ENCODE assay signal across 28 mouse cellular contexts in genomic region chr9:34592073-34592610, GRCm38 (mm10).
DNase-seq lines count a peak whose midpoint lies in the region; ATAC-seq and TF ChIP-seq lines count a peak whose summit lies in the region.
"Had no signal": no experiment of that assay in that cellular context is flagged by ENCODE, and none has a peak within 500 bp of the region (broad histone marks: within the 10 kb centered on the region; RNA-seq: fewer than 3 reads in every experiment).

No protein-coding gene starts in this region.

- WGBS in forebrain, embryonic 12.5 days: 48% methylated on average over 3 of the region's 3 CpGs
- 60% methylated on average over 3 of the region's 3 CpGs for WGBS in forebrain, embryonic 10.5 days
- WGBS in midbrain, embryonic 14.5 days: 28% methylated on average over 3 of the region's 3 CpGs
- 59% methylated on average over 3 of the region's 3 CpGs for WGBS in midbrain, embryonic 11.5 days
- 40% methylated on average over 3 of the region's 3 CpGs for WGBS in hindbrain, postnatal 0 days

- H3K36me3 ChIP-seq in forebrain, embryonic 12.5 days (replicated peaks): no peaks in the 10 kb centered on the region
- H3K36me3 ChIP-seq in forebrain, embryonic 10.5 days (replicated peaks): no peaks in the 10 kb centered on the region
- no peaks in the 10 kb centered on the region for H3K36me3 ChIP-seq in midbrain, embryonic 14.5 days (ENCODE audit: control insufficient read depth, insufficient read depth, low read length)
- no peaks in the 10 kb centered on the region for H3K36me3 ChIP-seq in midbrain, embryonic 11.5 days (ENCODE audit: control insufficient read depth, insufficient read depth, low read length)
- no peaks in the 10 kb centered on the region for H3K36me3 ChIP-seq in hindbrain, postnatal 0 days (ENCODE audit: insufficient read depth, low read length)
- H3K36me3 ChIP-seq: embryonic facial prominence, embryonic 13.5 days; heart, embryonic 10.5 days; kidney, embryonic 15.5 days; limb, embryonic 15.5 days; neural tube, embryonic 12.5 days had no signal

- peaks cover 14% of the 10 kb centered on the region for H3K4me1 ChIP-seq in forebrain, embryonic 12.5 days
- H3K4me1 ChIP-seq in forebrain, embryonic 10.5 days: peaks cover 15% of the 10 kb centered on the region
- peaks cover 15% of the 10 kb centered on the region for H3K4me1 ChIP-seq in midbrain, embryonic 14.5 days (ENCODE audit: control insufficient read depth, insufficient read depth, low read length)
- H3K4me1 ChIP-seq in midbrain, embryonic 11.5 days (ENCODE audit: control insufficient read depth, insufficient read depth, low read length): no peaks in the 10 kb centered on the region
- no peaks in the 10 kb centered on the region for H3K4me1 ChIP-seq in hindbrain, postnatal 0 days (ENCODE audit: insufficient read depth, low read length)
- H3K4me1 ChIP-seq: heart, embryonic 10.5 days; kidney, embryonic 15.5 days; limb, embryonic 15.5 days; megakaryocyte, embryonic 14.5 days; neural tube, embryonic 12.5 days had no signal

- H3K4me3 ChIP-seq in forebrain, embryonic 12.5 days (replicated peaks): no peak overlapping the region
- H3K4me3 ChIP-seq in forebrain, embryonic 10.5 days: no peak overlapping the region
- H3K4me3 ChIP-seq in midbrain, embryonic 14.5 days (replicated peaks; ENCODE audit: low read depth, low read length): no peak overlapping the region
- H3K4me3 ChIP-seq in midbrain, embryonic 11.5 days (ENCODE audit: low read depth, low read length): no peak overlapping the region
- no peak overlapping the region for H3K4me3 ChIP-seq in hindbrain, postnatal 0 days (ENCODE audit: low read length)
- no peak overlapping the region for H3K4me3 ChIP-seq in layer of hippocampus, adult 2 months
- H3K4me3 ChIP-seq: embryonic facial prominence, embryonic 13.5 days; heart, embryonic 10.5 days; kidney, embryonic 15.5 days; left cerebral cortex, adult 2 months; limb, embryonic 15.5 days; megakaryocyte, embryonic 14.5 days; neural tube, embryonic 12.5 days had no signal

- peak overlapping the region; percentile 56; the same call in 1 of the 2 replicates for H3K27ac ChIP-seq in forebrain, embryonic 12.5 days
- no peak overlapping the region for H3K27ac ChIP-seq in forebrain, embryonic 10.5 days
- H3K27ac ChIP-seq in midbrain, embryonic 14.5 days (replicated peaks; ENCODE audit: low read depth, low read length): peak overlapping the region; percentile 53
- no peak overlapping the region for H3K27ac ChIP-seq in midbrain, embryonic 11.5 days (ENCODE audit: low read depth, low read length)
- peak overlapping the region; percentile 26; the same call in 1 of the 2 replicates for H3K27ac ChIP-seq in hindbrain, postnatal 0 days
- no peak overlapping the region for H3K27ac ChIP-seq in layer of hippocampus, adult 2 months
- H3K27ac ChIP-seq: embryonic facial prominence, embryonic 13.5 days; heart, embryonic 10.5 days; kidney, embryonic 15.5 days; left cerebral cortex, adult 2 months; limb, embryonic 15.5 days; liver, embryonic 14.5 days; neural tube, embryonic 12.5 days had no signal

- no peaks in the 10 kb centered on the region for H3K27me3 ChIP-seq in forebrain, embryonic 12.5 days
- H3K27me3 ChIP-seq in forebrain, embryonic 10.5 days (ENCODE audit: poor library complexity, severe bottlenecking): no peaks in the 10 kb centered on the region
- H3K27me3 ChIP-seq in midbrain, embryonic 14.5 days (ENCODE audit: control insufficient read depth, insufficient read depth, low read length): no peaks in the 10 kb centered on the region
- H3K27me3 ChIP-seq in midbrain, embryonic 11.5 days (ENCODE audit: control insufficient read depth, insufficient read depth, low read length): no peaks in the 10 kb centered on the region; the same call in none of the 2 replicates
- no peaks in the 10 kb centered on the region for H3K27me3 ChIP-seq in hindbrain, postnatal 0 days (ENCODE audit: insufficient read depth, low read length)
- H3K27me3 ChIP-seq: embryonic facial prominence, embryonic 13.5 days; kidney, embryonic 15.5 days; limb, embryonic 15.5 days; megakaryocyte, embryonic 14.5 days; neural tube, embryonic 12.5 days had no signal

- no peak overlapping the region for H3K4me2 ChIP-seq in forebrain, embryonic 12.5 days
- H3K4me2 ChIP-seq in midbrain, embryonic 14.5 days (ENCODE audit: low read length): no peak overlapping the region
- no peak overlapping the region for H3K4me2 ChIP-seq in midbrain, embryonic 11.5 days
- no peak overlapping the region for H3K4me2 ChIP-seq in hindbrain, postnatal 0 days (ENCODE audit: low read depth, low read length)
- H3K4me2 ChIP-seq: embryonic facial prominence, embryonic 13.5 days; kidney, embryonic 15.5 days; limb, embryonic 15.5 days; lung, embryonic 14.5 days; neural tube, embryonic 12.5 days had no signal

- ATAC-seq in forebrain, embryonic 12.5 days (ENCODE audit: low FRiP score): no peak
- no peak for ATAC-seq in midbrain, embryonic 14.5 days (ENCODE audit: low FRiP score, low TSS enrichment)
- ATAC-seq in midbrain, embryonic 11.5 days (ENCODE audit: low FRiP score): no peak
- ATAC-seq in hindbrain, postnatal 0 days: peak; percentile 29; the same call in 1 of the 2 replicates
- ATAC-seq: intestine, postnatal 0 days had no signal

- TF ChIP-seq CTCF in hindbrain, postnatal 0 days (IDR thresholded peaks at IDR 0.05; ENCODE audit: low read depth): no peak
- no peak for TF ChIP-seq CTCF in layer of hippocampus, adult 2 months (conservative IDR thresholded peaks at IDR 0.05)

- H3K9me3 ChIP-seq in forebrain, embryonic 12.5 days: no peaks in the 10 kb centered on the region
- no peaks in the 10 kb centered on the region for H3K9me3 ChIP-seq in forebrain, embryonic 10.5 days
- no peaks in the 10 kb centered on the region for H3K9me3 ChIP-seq in midbrain, embryonic 14.5 days (ENCODE audit: control insufficient read depth, low read length)
- no peaks in the 10 kb centered on the region for H3K9me3 ChIP-seq in midbrain, embryonic 11.5 days (ENCODE audit: control insufficient read depth, low read length)
- H3K9me3 ChIP-seq in hindbrain, postnatal 0 days (ENCODE audit: low read length): no peaks in the 10 kb centered on the region
- H3K9me3 ChIP-seq: embryonic facial prominence, embryonic 13.5 days; heart, embryonic 10.5 days; kidney, embryonic 15.5 days; limb, embryonic 15.5 days; megakaryocyte, embryonic 14.5 days; neural tube, embryonic 12.5 days had no signal

- no peak overlapping the region for H3K9ac ChIP-seq in forebrain, embryonic 12.5 days
- no peak overlapping the region for H3K9ac ChIP-seq in midbrain, embryonic 14.5 days (replicated peaks; ENCODE audit: low read length)
- no peak overlapping the region for H3K9ac ChIP-seq in midbrain, embryonic 11.5 days (ENCODE audit: low read length)
- H3K9ac ChIP-seq in hindbrain, postnatal 0 days (replicated peaks; ENCODE audit: low read length): no peak overlapping the region
- H3K9ac ChIP-seq: embryonic facial prominence, embryonic 13.5 days; kidney, embryonic 15.5 days; limb, embryonic 15.5 days; liver, embryonic 14.5 days; lung, embryonic 14.5 days; neural tube, embryonic 12.5 days had no signal

- no peak for DNase-seq in forebrain, embryonic 10.5 days (ENCODE audit: extremely low spot score, low spot score)
- no peak for DNase-seq in midbrain, embryonic 14.5 days
- DNase-seq in midbrain, embryonic 11.5 days (ENCODE audit: low spot score, missing footprints): no peak
- no peak for DNase-seq in hindbrain, postnatal 0 days (ENCODE audit: low spot score)
- DNase-seq in layer of hippocampus, adult 2 months (ENCODE audit: low spot score in 2 of 2): no peak
- no peak for DNase-seq in left cerebral cortex, adult 18-20 months (ENCODE audit: low spot score in 2 of 2)
- no peak for DNase-seq in kidney, adult 8-10 months
- DNase-seq: adrenal gland, postnatal 10 days; cerebellum, adult 18-20 months; cerebellum, postnatal 25 days; kidney, postnatal 36 days; left cerebral cortex, postnatal 4 days; lung, embryonic 14.5 days; lung, postnatal 36 days; right cerebral cortex, adult 18-20 months; right cerebral cortex, postnatal 4 days; thymus, adult 18-20 months; thymus, postnatal 36 days had no signal

Comparison
In these comparisons a context has a peak if more than half of its experiments do, and no peak if none do; other contexts are left out.
1. H3K27ac ChIP-seq: peak in forebrain, embryonic 12.5 days (single experiment), midbrain, embryonic 14.5 days (single experiment) and hindbrain, postnatal 0 days (single experiment); none in forebrain, embryonic 10.5 days (single experiment), midbrain, embryonic 11.5 days (single experiment) and layer of hippocampus, adult 2 months (single experiment).